Comparison of ENCODE assay signal across 11 mouse cellular contexts in genomic region chr13:112058218-112058617, GRCm38 (mm10).
DNase-seq lines count a peak whose midpoint lies in the region; ATAC-seq and TF ChIP-seq lines count a peak whose summit lies in the region.
"Had no signal": no experiment of that assay in that cellular context is flagged by ENCODE, and none has a peak within 500 bp of the region (broad histone marks: within the 10 kb centered on the region; RNA-seq: fewer than 3 reads in every experiment).

No protein-coding gene starts in this region.

- no peaks in the 10 kb centered on the region for H3K36me3 ChIP-seq in heart, embryonic 10.5 days
- no peaks in the 10 kb centered on the region for H3K36me3 ChIP-seq in lung, embryonic 14.5 days (ENCODE audit: insufficient read depth)
- H3K36me3 ChIP-seq: stomach, embryonic 15.5 days had no signal

- H3K9me3 ChIP-seq in heart, embryonic 10.5 days = no peaks in the 10 kb centered on the region
- no peaks in the 10 kb centered on the region for H3K9me3 ChIP-seq in lung, embryonic 14.5 days (ENCODE audit: low read depth, low read length)
- H3K9me3 ChIP-seq: stomach, embryonic 15.5 days had no signal

- no peak overlapping the region for H3K4me3 ChIP-seq in heart, embryonic 10.5 days
- no peak overlapping the region for H3K4me3 ChIP-seq in lung, embryonic 14.5 days (ENCODE audit: low read depth, low read length)
- H3K4me3 ChIP-seq: heart, adult 2 months; left cerebral cortex, adult 2 months; stomach, embryonic 15.5 days had no signal

- no peak for TF ChIP-seq CTCF in lung, embryonic 14.5 days (IDR thresholded peaks at IDR 0.05; ENCODE audit: low read depth)

- 0 out of 2 replicates have a peak overlapping the region, but pooled peaks have one; percentile 3 for H3K27ac ChIP-seq in heart, embryonic 10.5 days
- H3K27ac ChIP-seq in lung, embryonic 14.5 days (ENCODE audit: low read depth) = peak overlapping the region; percentile 40; the same call in 1 of the 2 replicates
- H3K27ac ChIP-seq: heart, adult 2 months; left cerebral cortex, adult 2 months; stomach, embryonic 15.5 days had no signal

- WGBS in heart, embryonic 10.5 days = 72% methylated on average over 11 of the region's 11 CpGs
- WGBS in lung, embryonic 14.5 days = 41% methylated on average over 11 of the region's 11 CpGs

- H3K9ac ChIP-seq in lung, embryonic 14.5 days = no peak overlapping the region
- H3K9ac ChIP-seq: stomach, embryonic 15.5 days had no signal

- H3K27me3 ChIP-seq in heart, embryonic 10.5 days (ENCODE audit: insufficient read depth, poor library complexity, severe bottlenecking) = no peaks in the 10 kb centered on the region
- H3K27me3 ChIP-seq in lung, embryonic 14.5 days (ENCODE audit: insufficient read depth, low read length) = no peaks in the 10 kb centered on the region
- H3K27me3 ChIP-seq: stomach, embryonic 15.5 days had no signal

- peak; percentile 71 for ATAC-seq in lung, embryonic 14.5 days (ENCODE audit: insufficient read depth)

- DNase-seq in heart, embryonic 10.5 days (ENCODE audit: low spot score) = peak; percentile 72
- DNase-seq in heart, adult 8-10 months (ENCODE audit: low spot score) = no peak
- DNase-seq in Muller cell, postnatal 12 days (ENCODE audit: inconsistent ontology term) = peak; percentile 12
- DNase-seq in cerebellum, adult 8-10 months = peak; percentile 17
- peak; percentile 67 for DNase-seq in lung, embryonic 14.5 days
- DNase-seq in thymus, postnatal 36 days = no peak
- no peak for DNase-seq in right cerebral cortex, postnatal 4 days
- no peak for DNase-seq in gastrocnemius, postnatal 36 days

- peaks cover 8% of the 10 kb centered on the region for H3K4me1 ChIP-seq in heart, embryonic 10.5 days
- peaks cover 9% of the 10 kb centered on the region for H3K4me1 ChIP-seq in lung, embryonic 14.5 days (ENCODE audit: insufficient read depth)

- intact Hi-C loops in gastrocnemius, postnatal 36 days (cut with DNase I) = no loop called here

- peak overlapping the region; percentile 30; the same call in 1 of the 2 replicates for H3K4me2 ChIP-seq in lung, embryonic 14.5 days
- H3K4me2 ChIP-seq: stomach, embryonic 15.5 days had no signal

Comparison
In these comparisons a context has a peak if more than half of its experiments do, and no peak if none do; other contexts are left out.
1. DNase-seq: peak in heart, embryonic 10.5 days (single experiment), Muller cell, postnatal 12 days (single experiment), cerebellum, adult 8-10 months (single experiment) and lung, embryonic 14.5 days (single experiment); none in heart, adult 8-10 months (single experiment), thymus, postnatal 36 days (0 of 2), right cerebral cortex, postnatal 4 days (single experiment) and gastrocnemius, postnatal 36 days (0 of 2).